Mouse (Mus musculus) cortical plate, adult 2 months (tissue): ENCODE measurements at regions not wholly inside any gene's neighbourhood (a gene's known extent, or its start where the extent isn't known, plus 50 kb on each side); places are given as distances from the start of the nearest gene placed in this dataset.

Experiments used
- CTCF ChIP-seq: fragments of 200-500 bp; IDR thresholded peaks from 2 replicates; pipeline ENCODE4 v1.5.1; 2011; ENCODE audit warnings: mild to moderate bottlenecking, control low read depth, low read length; ENCODE audit not compliant: insufficient read depth; ENCODE audit errors: extremely low read depth
- POLR2A ChIP-seq: fragments of 200-500 bp; IDR thresholded peaks from 2 replicates; pipeline ENCODE4 v1.6.1; 2011; ENCODE audit warnings: mild to moderate bottlenecking, low read length, control low read depth; ENCODE audit not compliant: insufficient read depth; ENCODE audit errors: extremely low read depth

DNA sequence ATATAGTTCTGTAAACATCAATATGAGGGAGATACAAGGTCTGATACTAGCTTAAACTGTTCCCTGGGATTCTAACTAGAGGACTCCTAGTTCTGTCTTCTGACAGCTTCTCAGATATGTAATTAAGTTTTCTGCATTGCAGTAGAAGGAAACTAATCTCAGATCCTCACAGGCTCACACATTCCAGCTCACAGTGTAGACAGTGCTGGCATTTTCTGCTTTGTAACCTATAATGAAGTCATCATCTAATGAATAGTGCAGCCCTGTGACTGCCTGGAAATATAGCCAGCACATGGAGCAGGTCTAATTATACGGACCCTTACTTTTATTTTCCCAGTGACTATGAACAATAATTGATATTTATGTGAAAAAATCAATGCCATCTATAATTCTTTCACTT is 331.2 kb upstream of the Celf2 start:
- TF ChIP-seq POLR2A, result no peak
- TF ChIP-seq CTCF, result no peak
